Mouse (Mus musculus): ENCODE measurements at regions not wholly inside any gene's neighbourhood (a gene's known extent, or its start where the extent isn't known, plus 50 kb on each side); places are given as distances from the start of the nearest gene placed in this dataset.

- no peak for DNase-seq
- H3K4me3 ChIP-seq (replicated peaks; ENCODE audit: extremely low read depth, low read depth, low read length), result no peak overlapping the region
- 81% methylated on average over 8 of the region's 8 CpGs for WGBS
- H3K4me1 ChIP-seq (ENCODE audit: control insufficient read depth, insufficient read depth, low read length), result no peaks in the 10 kb centered on the region
- no peak for TF ChIP-seq POLR2A (IDR thresholded peaks at IDR 0.05; ENCODE audit: borderline replicate concordance, extremely low read depth, low read depth, low read length)
- TF ChIP-seq CTCF (IDR thresholded peaks at IDR 0.05; ENCODE audit: insufficient read depth, low read length), result no peak
Observed at GRCm38 (mm10) chr8:107642241-107642640, 54.0 kb upstream of the Psmd7 start.

GRCm38 (mm10) chr8:107647936-107648335 lies 59.7 kb upstream of the Psmd7 start:
- 67% methylated on average over 8 of the region's 8 CpGs for WGBS
- no peak for DNase-seq
- Histone ChIP-seq H3K4me1 (ENCODE audit: control insufficient read depth, insufficient read depth, low read length) (no peaks in the 10 kb centered on the region), H3K4me3 (replicated peaks; ENCODE audit: extremely low read depth, low read depth, low read length) (no peak overlapping the region)
- no peak for TF ChIP-seq CTCF (IDR thresholded peaks at IDR 0.05; ENCODE audit: insufficient read depth, low read length)
- TF ChIP-seq POLR2A (IDR thresholded peaks at IDR 0.05; ENCODE audit: borderline replicate concordance, extremely low read depth, low read depth, low read length), result no peak

GRCm38 (mm10) chr8:107650306-107650705 lies 62.0 kb upstream of the Psmd7 start:
- TF ChIP-seq CTCF (IDR thresholded peaks at IDR 0.05; ENCODE audit: insufficient read depth, low read length) (no peak), POLR2A (IDR thresholded peaks at IDR 0.05; ENCODE audit: borderline replicate concordance, extremely low read depth, low read depth, low read length) (no peak)
- 87% methylated on average over 9 of the region's 9 CpGs for WGBS
- no peaks in the 10 kb centered on the region for H3K4me1 ChIP-seq (ENCODE audit: control insufficient read depth, insufficient read depth, low read length)
- H3K4me3 ChIP-seq (replicated peaks; ENCODE audit: extremely low read depth, low read depth, low read length), result no peak overlapping the region
- no peak for DNase-seq

- no peak for TF ChIP-seq CTCF (IDR thresholded peaks at IDR 0.05; ENCODE audit: insufficient read depth, low read length)
- no peak for TF ChIP-seq POLR2A (IDR thresholded peaks at IDR 0.05; ENCODE audit: borderline replicate concordance, extremely low read depth, low read depth, low read length)
- no peak for DNase-seq
- Histone ChIP-seq H3K4me3 (replicated peaks; ENCODE audit: extremely low read depth, low read depth, low read length) (no peak overlapping the region), H3K4me1 (ENCODE audit: control insufficient read depth, insufficient read depth, low read length) (no peaks in the 10 kb centered on the region)
- 90% methylated on average over 11 of the region's 11 CpGs for WGBS
Observed at GRCm38 (mm10) chr8:107651424-107651823, 63.2 kb upstream of the Psmd7 start.

- H3K4me1 ChIP-seq (ENCODE audit: control insufficient read depth, insufficient read depth, low read length), result no peaks in the 10 kb centered on the region
- WGBS, result 48% methylated on average over 8 of the region's 8 CpGs
- no peak overlapping the region for H3K4me3 ChIP-seq (replicated peaks; ENCODE audit: extremely low read depth, low read depth, low read length)
- TF ChIP-seq CTCF (IDR thresholded peaks at IDR 0.05; ENCODE audit: insufficient read depth, low read length) (no peak), POLR2A (IDR thresholded peaks at IDR 0.05; ENCODE audit: borderline replicate concordance, extremely low read depth, low read depth, low read length) (no peak)
- no peak for DNase-seq
Observed at GRCm38 (mm10) chr8:107652226-107652625, 64.0 kb upstream of the Psmd7 start.

GRCm38 (mm10) chr8:107653711-107654110 lies 65.4 kb upstream of the Psmd7 start:
- no peaks in the 10 kb centered on the region for H3K4me1 ChIP-seq (ENCODE audit: control insufficient read depth, insufficient read depth, low read length)
- 85% methylated on average over 10 of the region's 10 CpGs for WGBS
- no peak overlapping the region for H3K4me3 ChIP-seq (replicated peaks; ENCODE audit: extremely low read depth, low read depth, low read length)
- no peak for DNase-seq
- TF ChIP-seq CTCF (IDR thresholded peaks at IDR 0.05; ENCODE audit: insufficient read depth, low read length) (no peak), POLR2A (IDR thresholded peaks at IDR 0.05; ENCODE audit: borderline replicate concordance, extremely low read depth, low read depth, low read length) (no peak)

- no peak overlapping the region for H3K4me3 ChIP-seq (replicated peaks; ENCODE audit: extremely low read depth, low read depth, low read length)
- no peaks in the 10 kb centered on the region for H3K4me1 ChIP-seq (ENCODE audit: control insufficient read depth, insufficient read depth, low read length)
- DNase-seq, result no peak
- TF ChIP-seq POLR2A (IDR thresholded peaks at IDR 0.05; ENCODE audit: borderline replicate concordance, extremely low read depth, low read depth, low read length) (no peak), CTCF (IDR thresholded peaks at IDR 0.05; ENCODE audit: insufficient read depth, low read length) (no peak)
- WGBS, result 69% methylated on average over 5 of the region's 5 CpGs
Observed at GRCm38 (mm10) chr8:107656622-107657021, 68.4 kb upstream of the Psmd7 start.

GRCm38 (mm10) chr8:107657741-107658140 lies 69.5 kb upstream of the Psmd7 start:
- Histone ChIP-seq H3K4me3 (replicated peaks; ENCODE audit: extremely low read depth, low read depth, low read length) (no peak overlapping the region), H3K4me1 (ENCODE audit: control insufficient read depth, insufficient read depth, low read length) (no peaks in the 10 kb centered on the region)
- DNase-seq, result no peak
- WGBS, result 87% methylated on average over 4 of the region's 4 CpGs
- TF ChIP-seq CTCF (IDR thresholded peaks at IDR 0.05; ENCODE audit: insufficient read depth, low read length) (no peak), POLR2A (IDR thresholded peaks at IDR 0.05; ENCODE audit: borderline replicate concordance, extremely low read depth, low read depth, low read length) (no peak)

GRCm38 (mm10) chr8:107658386-107658785 lies 70.1 kb upstream of the Psmd7 start:
- Histone ChIP-seq H3K4me3 (replicated peaks; ENCODE audit: extremely low read depth, low read depth, low read length) (no peak overlapping the region), H3K4me1 (ENCODE audit: control insufficient read depth, insufficient read depth, low read length) (no peaks in the 10 kb centered on the region)
- no peak for DNase-seq
- TF ChIP-seq CTCF (IDR thresholded peaks at IDR 0.05; ENCODE audit: insufficient read depth, low read length), result no peak
- TF ChIP-seq POLR2A (IDR thresholded peaks at IDR 0.05; ENCODE audit: borderline replicate concordance, extremely low read depth, low read depth, low read length), result no peak
- 86% methylated on average over 6 of the region's 6 CpGs for WGBS

GRCm38 (mm10) chr8:107660624-107661023 lies 72.4 kb upstream of the Psmd7 start:
- H3K4me1 ChIP-seq (ENCODE audit: control insufficient read depth, insufficient read depth, low read length), result no peaks in the 10 kb centered on the region
- WGBS, result 80% methylated on average over 6 of the region's 6 CpGs
- H3K4me3 ChIP-seq (replicated peaks; ENCODE audit: extremely low read depth, low read depth, low read length), result no peak overlapping the region
- TF ChIP-seq CTCF (IDR thresholded peaks at IDR 0.05; ENCODE audit: insufficient read depth, low read length) (no peak), POLR2A (IDR thresholded peaks at IDR 0.05; ENCODE audit: borderline replicate concordance, extremely low read depth, low read depth, low read length) (no peak)
- no peak for DNase-seq
